Mouse (Mus musculus) large intestine, adult 2 months (tissue): Measurements from ENCODE around the gene Atp2a2. TPM values are rescaled to one million over a fixed set of nuclear protein-coding genes. Genes with fewer than 3 reads are reported as not detected.
"Not testable (repeated sequence)": the region's sequence is repeated elsewhere in the genome, so short reads cannot be mapped to it uniquely, and the experiment has no call there.

Experiments
- DNase-seq: peaks from one replicate; pipeline ENCODE4 v3.0.0-alpha.2; 2012; ENCODE audit warnings: low read depth, low spot score
- WGBS: fragments of 180-500 bp; shearing (Covaris S2); methylation state at CpG from one replicate; pipeline ENCODE4 v1.1.7; 2018; 5-methylcytosine and 5-hydroxymethylcytosine counted together
- polyA plus RNA-seq: library from polyadenylated mRNA; depleted of rRNA; stranded (reverse); fragments of >200 nt; gene quantifications from 2 replicates; pipeline ENCODE4 v1.2.3, GENCODE M21; 2012

Gene Atp2a2
- polyA plus RNA-seq, 1 experiment = 78.0 TPM

GRCm38 (mm10) chr5:122501101-122502076 is 636 bp downstream of the Atp2a2 start:
- no peak for DNase-seq
- under 1% methylated on average over 113 of the region's 113 CpGs for WGBS

GRCm38 (mm10) chr5:122500563-122500962 is 1.5 kb downstream of the Atp2a2 start:
- WGBS = 5% methylated on average over 5 of the region's 5 CpGs
- no peak for DNase-seq

- DNase-seq = no peak
- WGBS = 20% methylated on average over 4 of the region's 4 CpGs
Measured at GRCm38 (mm10) chr5:122500141-122500540, 1.9 kb downstream of the Atp2a2 start.

GRCm38 (mm10) chr5:122498046-122498445 is 4.0 kb downstream of the Atp2a2 start:
- no peak for DNase-seq
- WGBS = 36% methylated on average over 2 of the region's 2 CpGs

- WGBS = 68% methylated on average over 4 of the region's 4 CpGs
Measured at GRCm38 (mm10) chr5:122496990-122497389, 5.0 kb downstream of the Atp2a2 start.

GRCm38 (mm10) chr5:122494449-122494848 is 7.6 kb downstream of the Atp2a2 start:
- DNase-seq = no peak
- WGBS = 14% methylated on average over 1 of the region's 1 CpGs

More at GRCm38 (mm10) chr5:122496990-122497389, 5.0 kb downstream of the Atp2a2 start:
- no peak for DNase-seq

- WGBS = 74% methylated on average over 2 of the region's 2 CpGs
- DNase-seq = no peak
Measured at GRCm38 (mm10) chr5:122493035-122493434, 9.0 kb downstream of the Atp2a2 start.

GRCm38 (mm10) chr5:122491385-122491784 is 10.6 kb downstream of the Atp2a2 start:
- WGBS = 72% methylated on average over 10 of the region's 10 CpGs
- DNase-seq = no peak

- DNase-seq = no peak
- WGBS = 99% methylated on average over 2 of the region's 2 CpGs
Measured at GRCm38 (mm10) chr5:122490148-122490547, 11.9 kb downstream of the Atp2a2 start.

- WGBS = 71% methylated on average over 6 of the region's 6 CpGs
- DNase-seq = no peak
Measured at GRCm38 (mm10) chr5:122487825-122488224, 14.2 kb downstream of the Atp2a2 start.

- WGBS = 82% methylated on average over 5 of the region's 5 CpGs
- not testable (repeated sequence) for DNase-seq
Measured at GRCm38 (mm10) chr5:122486243-122486642, 15.8 kb downstream of the Atp2a2 start.

- no peak for DNase-seq
- WGBS = 68% methylated on average over 6 of the region's 6 CpGs
Measured at GRCm38 (mm10) chr5:122482733-122483391, 19.2 kb downstream of the Atp2a2 start.

GRCm38 (mm10) chr5:122481844-122482243 is 20.2 kb downstream of the Atp2a2 start:
- DNase-seq = no peak
- WGBS = 72% methylated on average over 5 of the region's 5 CpGs

GRCm38 (mm10) chr5:122479131-122479530 is 22.9 kb downstream of the Atp2a2 start:
- WGBS = 61% methylated on average over 2 of the region's 2 CpGs
- no peak for DNase-seq

GRCm38 (mm10) chr5:122477492-122477891 is 24.5 kb downstream of the Atp2a2 start:
- no peak for DNase-seq
- 78% methylated on average over 3 of the region's 3 CpGs for WGBS

GRCm38 (mm10) chr5:122476078-122476477 is 25.9 kb downstream of the Atp2a2 start:
- 58% methylated on average over 3 of the region's 3 CpGs for WGBS
- DNase-seq = no peak

GRCm38 (mm10) chr5:122474643-122475363 is 27.2 kb downstream of the Atp2a2 start:
- no peak for DNase-seq
- 77% methylated on average over 4 of the region's 4 CpGs for WGBS

GRCm38 (mm10) chr5:122471658-122472057 is 30.4 kb downstream of the Atp2a2 start:
- DNase-seq = no peak
- WGBS = 71% methylated on average over 5 of the region's 5 CpGs

- DNase-seq = no peak
- 90% methylated on average over 9 of the region's 9 CpGs for WGBS
Measured at GRCm38 (mm10) chr5:122461431-122461830, 40.6 kb downstream of the Atp2a2 start.

- no peak for DNase-seq
- WGBS = 85% methylated on average over 11 of the region's 11 CpGs
Measured at GRCm38 (mm10) chr5:122460656-122461055, 41.4 kb downstream of the Atp2a2 start.
